Mouse (Mus musculus) forebrain, embryonic 15.5 days (tissue): ENCODE measurements around the gene Tecpr2. TPM values are rescaled to one million over a fixed set of nuclear protein-coding genes. Genes with fewer than 3 reads are reported as not detected.

Source experiments
- ATAC-seq: fragments of 200-750 bp; cut with Nextera tagmentation; replicated peaks from 2 replicates; pipeline ENCODE4 v1.8.0; 2017; ENCODE audit warnings: mild to moderate bottlenecking, moderate TSS enrichment, moderate library complexity
- H3K27ac ChIP-seq: fragments of 300-500 bp; sonication (generic); replicated peaks from 2 replicates; pipeline ENCODE4 v1.5.1; 2015; ENCODE audit warnings: mild to moderate bottlenecking, inconsistent platforms
- H3K27me3 ChIP-seq: fragments of 300-500 bp; sonication (generic); 2 replicates; pipeline ENCODE4 v1.6.1; 2015; ENCODE audit warnings: inconsistent platforms
- H3K36me3 ChIP-seq: fragments of 300-500 bp; sonication (generic); 2 replicates; pipeline ENCODE4 v1.6.1; 2015; ENCODE audit warnings: mild to moderate bottlenecking, inconsistent platforms
- H3K4me1 ChIP-seq: fragments of 300-500 bp; sonication (generic); 2 replicates; pipeline ENCODE4 v1.6.1; 2015; ENCODE audit warnings: inconsistent platforms
- H3K4me2 ChIP-seq: fragments of 300-500 bp; sonication (generic); replicated peaks from 2 replicates; pipeline ENCODE4 v1.6.1; 2015; ENCODE audit warnings: mild to moderate bottlenecking, inconsistent platforms
- H3K4me3 ChIP-seq: fragments of 300-500 bp; sonication (generic); 2 replicates; pipeline ENCODE4 v1.5.1; 2015; ENCODE audit warnings: mild to moderate bottlenecking, inconsistent platforms
- H3K9ac ChIP-seq: fragments of 300-500 bp; sonication (generic); replicated peaks from 2 replicates; pipeline ENCODE4 v1.6.1; 2015; ENCODE audit warnings: mild to moderate bottlenecking, inconsistent platforms
- H3K9me3 ChIP-seq: fragments of 300-500 bp; sonication (generic); 2 replicates; pipeline ENCODE4 v1.6.1; 2016; ENCODE audit warnings: inconsistent platforms
- WGBS: fragments of 180-500 bp; shearing (Covaris S2); methylation state at CpG from one replicate; pipeline ENCODE4 v1.1.7; 2015; ENCODE audit warnings: mixed read lengths; 5-methylcytosine and 5-hydroxymethylcytosine counted together
- polyA plus RNA-seq: library from polyadenylated mRNA; unstranded; fragments of >200 nt; fragmentation: Nextera tagmentation; extraction: Ambion mirVana; gene quantifications from 2 replicates; pipeline ENCODE4 v1.2.1, GENCODE M21; 2015

Gene Tecpr2
- polyA plus RNA-seq, 1 experiment from 2014 or later, result 7.5 TPM

DNA sequence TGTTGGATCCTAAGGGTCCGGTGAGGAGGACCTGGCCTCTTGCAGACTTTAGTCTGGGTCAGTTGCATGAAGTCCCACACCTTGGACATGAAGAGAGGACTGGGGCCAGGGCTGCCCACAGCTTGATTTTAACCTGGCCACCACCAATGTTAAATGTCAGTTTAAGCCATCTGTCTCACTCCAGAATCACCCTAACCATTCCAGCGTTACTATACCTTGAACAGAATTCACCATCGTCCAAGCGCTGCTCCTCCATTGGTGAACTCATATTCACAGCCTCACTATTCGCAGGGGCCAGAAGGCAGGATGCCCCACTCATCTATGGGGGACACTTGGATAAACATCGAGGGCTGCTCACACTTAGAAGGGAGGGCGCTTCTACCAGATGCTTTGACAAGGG is 111.9 kb downstream of the Tecpr2 start:
- Histone ChIP-seq H3K4me2 (no peak overlapping the region), H3K9me3 (no peaks in the 10 kb centered on the region), H3K4me3 (no peak overlapping the region), H3K27ac (no peak overlapping the region), H3K9ac (no peak overlapping the region), H3K4me1 (no peaks in the 10 kb centered on the region), H3K36me3 (no peaks in the 10 kb centered on the region), H3K27me3 (no peaks in the 10 kb centered on the region)
- no peak for ATAC-seq
- WGBS, result 95% methylated on average over 7 of the region's 7 CpGs

DNA sequence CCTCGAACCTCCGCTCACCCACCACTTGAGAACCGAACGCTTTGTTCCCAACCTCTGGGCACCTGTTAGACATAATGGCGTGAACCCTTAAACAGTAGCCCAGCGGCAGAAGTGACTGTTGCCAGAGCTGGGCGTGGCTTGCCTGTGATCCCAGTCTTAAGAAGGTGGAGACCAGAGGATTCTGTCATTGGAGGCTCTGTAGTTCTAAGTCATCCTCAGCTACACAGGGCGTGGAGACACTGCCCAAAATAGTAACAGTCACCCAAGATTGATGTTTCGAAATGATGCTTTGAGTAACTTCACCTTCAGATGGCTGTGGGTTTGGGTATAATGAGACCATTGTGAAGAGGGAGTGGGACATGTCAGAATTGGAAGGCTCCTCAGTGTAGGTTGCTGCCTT is 115.1 kb downstream of the Tecpr2 start:
- Histone ChIP-seq H3K4me2 (no peak overlapping the region), H3K27ac (no peak overlapping the region), H3K4me1 (peaks cover 10% of the 10 kb centered on the region), H3K9me3 (no peaks in the 10 kb centered on the region), H3K27me3 (no peaks in the 10 kb centered on the region), H3K9ac (no peak overlapping the region), H3K4me3 (no peak overlapping the region), H3K36me3 (no peaks in the 10 kb centered on the region)
- WGBS, result 84% methylated on average over 9 of the region's 9 CpGs
- no peak for ATAC-seq

DNA sequence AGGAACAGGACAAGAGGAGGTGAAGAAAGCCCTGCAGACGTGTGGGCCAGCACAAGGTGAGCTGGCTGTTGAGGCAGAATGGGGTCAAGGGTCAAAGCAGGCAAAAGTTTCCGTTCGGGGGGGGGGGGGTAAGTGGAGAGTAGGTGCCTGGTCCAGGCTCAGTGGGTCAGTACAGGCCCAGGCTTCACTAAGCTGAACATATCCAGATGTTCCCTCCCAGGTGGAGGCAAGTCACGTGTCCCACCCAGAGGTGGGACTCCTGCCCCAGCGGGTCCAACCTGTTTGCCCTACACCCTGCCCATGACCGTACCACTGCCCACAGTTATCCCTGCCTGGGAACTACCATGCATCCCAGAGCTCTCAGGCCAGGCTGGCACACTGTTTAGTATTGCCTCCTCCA is 116.7 kb downstream of the Tecpr2 start:
- H3K36me3 ChIP-seq, result no peaks in the 10 kb centered on the region
- no peaks in the 10 kb centered on the region for H3K9me3 ChIP-seq
- no peak overlapping the region for H3K4me2 ChIP-seq
- WGBS, result 75% methylated on average over 6 of the region's 6 CpGs
- H3K27me3 ChIP-seq, result no peaks in the 10 kb centered on the region
- H3K9ac ChIP-seq, result no peak overlapping the region
- no peak for ATAC-seq
- H3K4me3 ChIP-seq, result no peak overlapping the region
- peaks cover 13% of the 10 kb centered on the region for H3K4me1 ChIP-seq
- H3K27ac ChIP-seq, result no peak overlapping the region

DNA sequence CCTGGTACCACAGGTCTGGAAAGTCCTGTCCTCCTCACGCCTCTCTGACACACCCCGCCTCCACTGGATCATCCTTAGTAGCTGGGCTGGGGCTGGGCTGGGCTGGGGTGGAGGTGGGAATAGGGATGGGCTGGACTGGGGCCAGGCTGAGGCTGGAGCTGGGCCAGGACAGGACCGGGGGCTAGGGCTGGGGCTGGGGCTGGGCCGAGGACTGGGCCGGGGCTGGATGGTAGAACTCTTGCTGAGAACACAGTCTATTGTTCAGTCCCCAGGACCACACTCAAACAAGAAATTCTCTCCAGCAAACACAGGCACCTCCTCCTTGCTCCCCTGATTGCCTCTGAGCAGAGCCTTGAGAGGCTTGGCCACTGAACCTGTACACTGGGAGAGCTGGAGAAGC is 117.3 kb downstream of the Tecpr2 start:
- 46% methylated on average over 5 of the region's 5 CpGs for WGBS
- ATAC-seq, result no peak

DNA sequence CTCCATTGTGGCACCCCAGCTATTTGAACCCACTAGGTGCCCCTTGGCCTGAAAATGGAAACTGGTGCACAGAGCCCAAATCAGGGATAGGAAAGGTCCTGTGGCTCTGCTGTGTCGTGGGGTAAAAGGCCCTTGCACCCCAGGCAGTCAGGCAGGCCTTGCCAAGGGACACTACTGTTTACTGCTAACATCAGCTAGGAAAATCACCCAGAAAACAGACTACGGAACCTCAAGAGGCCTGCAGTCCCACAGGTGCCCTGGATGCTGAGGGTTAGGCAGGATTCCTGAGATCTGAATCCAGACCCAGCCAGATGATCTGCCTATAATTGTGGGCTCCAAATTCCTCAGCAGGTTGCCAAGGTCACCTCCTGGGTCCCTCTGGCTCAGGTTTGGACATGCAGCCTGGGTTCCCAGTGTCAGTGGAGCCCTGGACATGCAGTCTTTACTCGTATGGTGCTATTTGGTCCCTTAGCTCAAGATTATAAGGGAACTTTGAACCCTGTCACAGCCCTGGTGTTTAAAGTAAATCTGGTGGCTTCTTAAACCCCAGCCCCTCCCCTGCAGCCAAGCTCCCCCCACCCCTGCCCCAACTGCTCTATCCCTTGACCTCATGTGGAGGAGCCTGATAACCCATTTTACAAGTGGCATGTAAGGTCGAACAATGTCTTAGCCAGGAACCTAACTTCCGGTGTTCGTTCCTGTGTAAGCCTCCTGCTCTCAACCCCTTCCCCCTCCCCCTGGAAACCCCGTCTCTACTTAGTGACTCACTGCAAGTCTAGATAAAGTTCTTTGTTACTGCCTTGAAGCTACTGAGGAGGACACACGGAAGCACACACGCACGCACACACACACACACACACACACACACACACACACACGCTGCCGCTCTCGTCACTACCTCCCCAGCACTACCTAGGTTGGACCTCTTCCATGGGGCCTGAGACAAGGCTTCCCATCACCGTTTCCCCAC is 118.4 kb downstream of the Tecpr2 start:
- Histone ChIP-seq H3K9ac (no peak overlapping the region), H3K4me3 (no peak overlapping the region), H3K4me1 (peaks cover 13% of the 10 kb centered on the region)

More for the DNA sequence above, 117.3 kb downstream of the Tecpr2 start:
- peaks cover 13% of the 10 kb centered on the region for H3K4me1 ChIP-seq
- H3K27me3 ChIP-seq, result no peaks in the 10 kb centered on the region
- no peak overlapping the region for H3K27ac ChIP-seq
- no peaks in the 10 kb centered on the region for H3K36me3 ChIP-seq
- H3K4me3 ChIP-seq, result no peak overlapping the region
- no peak overlapping the region for H3K9ac ChIP-seq
- no peak overlapping the region for H3K4me2 ChIP-seq
- H3K9me3 ChIP-seq, result no peaks in the 10 kb centered on the region

DNA sequence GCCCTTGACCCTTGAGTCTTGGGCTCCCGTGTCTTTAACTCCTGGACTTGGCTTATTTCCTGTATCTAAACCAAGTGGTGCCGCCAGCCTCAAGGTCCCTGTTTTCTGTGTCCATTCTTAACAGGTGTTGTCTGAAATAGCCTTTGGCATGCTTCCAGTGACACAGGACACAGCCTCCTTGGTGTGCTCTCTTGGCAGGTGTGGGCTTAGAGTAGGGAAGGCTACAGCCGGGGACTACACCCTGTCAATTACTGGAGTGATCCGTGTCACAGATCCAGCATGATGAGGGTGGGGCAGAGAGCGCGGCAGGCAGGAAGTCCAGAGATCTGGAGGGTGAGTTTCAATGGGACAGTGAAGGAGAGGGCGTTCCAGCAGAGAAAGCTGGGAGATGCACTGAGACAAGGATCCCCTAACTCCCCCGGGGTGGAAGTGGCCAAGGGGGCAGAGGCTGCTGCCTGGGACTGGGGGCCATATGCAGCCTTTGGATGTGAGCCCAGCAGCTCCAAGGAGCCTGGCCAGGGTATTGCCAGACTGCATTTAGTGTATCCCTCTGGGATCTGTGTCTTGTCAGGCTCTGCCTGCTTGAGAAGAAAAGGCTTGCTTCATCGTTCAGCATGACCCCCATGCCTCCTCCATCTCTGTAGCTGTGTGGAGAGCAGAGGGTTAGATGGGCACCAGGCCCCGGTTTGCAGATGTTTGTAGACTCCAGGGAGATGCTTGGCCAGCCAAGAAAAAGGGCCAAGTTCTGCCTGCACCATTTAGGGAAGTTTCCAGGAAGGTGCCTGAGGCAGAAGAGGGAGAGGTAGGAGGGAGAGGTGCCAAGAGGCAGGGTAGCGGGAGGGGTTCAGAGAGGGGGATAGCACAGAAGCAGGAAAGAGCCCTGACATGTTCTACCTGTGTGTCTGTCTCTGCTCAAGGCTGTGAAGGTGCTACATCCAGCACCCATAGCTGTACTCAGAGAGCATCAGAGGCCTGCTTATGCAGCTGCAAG is 119.7 kb downstream of the Tecpr2 start:
- ATAC-seq, result no peak
- peak overlapping the region; percentile 11; the same call in 1 of the 2 replicates for H3K27ac ChIP-seq
- H3K9me3 ChIP-seq, result no peaks in the 10 kb centered on the region
- peaks cover 13% of the 10 kb centered on the region for H3K4me1 ChIP-seq
- H3K27me3 ChIP-seq, result no peaks in the 10 kb centered on the region
- no peaks in the 10 kb centered on the region for H3K36me3 ChIP-seq
- no peak overlapping the region for H3K4me3 ChIP-seq
- WGBS, result 67% methylated on average over 11 of the region's 11 CpGs
- H3K4me2 ChIP-seq, result no peak overlapping the region
- H3K9ac ChIP-seq, result no peak overlapping the region

More for the DNA sequence above, 118.4 kb downstream of the Tecpr2 start:
- no peak for ATAC-seq
- no peaks in the 10 kb centered on the region for H3K27me3 ChIP-seq
- H3K36me3 ChIP-seq, result no peaks in the 10 kb centered on the region
- no peaks in the 10 kb centered on the region for H3K9me3 ChIP-seq
- no peak overlapping the region for H3K27ac ChIP-seq
- no peak overlapping the region for H3K4me2 ChIP-seq
- WGBS, result 74% methylated on average over 14 of the region's 14 CpGs

DNA sequence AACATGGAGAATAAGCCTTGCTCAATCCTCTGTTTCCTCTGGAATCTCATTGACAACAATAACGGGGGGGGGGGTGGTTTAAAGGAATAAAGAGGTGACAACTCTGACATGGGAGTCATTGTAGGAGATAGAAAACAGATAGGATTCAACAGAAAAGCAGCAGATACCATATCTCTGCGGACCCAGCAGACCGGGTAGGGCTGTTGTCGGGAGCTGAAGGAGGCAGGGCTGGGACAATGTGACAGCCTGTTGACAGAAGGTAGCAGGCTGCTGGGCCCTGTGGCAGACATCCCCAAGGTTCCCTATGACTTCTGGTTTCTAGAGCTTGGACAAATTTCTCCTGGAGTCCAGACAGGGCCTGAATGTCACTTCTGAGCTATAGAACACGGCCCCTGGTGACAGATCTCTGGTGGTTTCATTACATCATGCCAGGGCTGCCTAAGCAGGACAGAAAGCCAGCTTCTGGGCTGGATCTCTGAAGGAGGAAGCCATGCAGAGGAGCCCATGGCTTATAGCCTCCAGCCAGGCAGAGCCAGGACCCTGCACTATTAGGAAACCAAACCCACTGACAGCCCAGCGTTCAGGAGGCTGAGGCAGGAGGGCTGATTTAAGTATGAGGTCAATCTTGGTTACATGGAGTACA is 120.7 kb downstream of the Tecpr2 start:
- Histone ChIP-seq H3K9me3 (no peaks in the 10 kb centered on the region), H3K36me3 (no peaks in the 10 kb centered on the region), H3K4me3 (no peak overlapping the region), H3K4me2 (no peak overlapping the region), H3K27me3 (no peaks in the 10 kb centered on the region), H3K4me1 (peaks cover 13% of the 10 kb centered on the region), H3K9ac (no peak overlapping the region), H3K27ac (no peak overlapping the region)
- ATAC-seq, result no peak
- 77% methylated on average over 6 of the region's 6 CpGs for WGBS

DNA sequence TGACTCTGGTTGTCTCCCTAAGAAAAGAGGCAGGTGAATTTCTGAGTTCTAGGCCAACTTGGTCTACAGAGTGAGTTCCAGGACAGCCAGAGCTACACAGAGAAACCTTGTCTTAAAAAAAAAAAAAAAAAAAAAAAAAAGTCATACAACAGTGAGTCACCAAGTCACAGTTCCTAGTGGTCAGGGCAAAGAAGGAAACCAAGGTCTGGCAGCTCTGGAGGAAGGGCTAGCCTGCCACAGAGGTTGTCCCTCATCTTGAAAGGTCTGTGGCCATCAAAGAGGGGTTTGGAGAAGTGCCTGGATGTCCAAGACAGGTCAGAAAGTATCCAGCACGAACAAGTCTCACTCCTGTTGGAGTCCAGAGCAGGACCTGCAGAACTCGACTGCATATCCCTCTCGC is 127.7 kb downstream of the Tecpr2 start:
- 79% methylated on average over 3 of the region's 3 CpGs for WGBS
- no peaks in the 10 kb centered on the region for H3K9me3 ChIP-seq
- no peak overlapping the region for H3K9ac ChIP-seq

DNA sequence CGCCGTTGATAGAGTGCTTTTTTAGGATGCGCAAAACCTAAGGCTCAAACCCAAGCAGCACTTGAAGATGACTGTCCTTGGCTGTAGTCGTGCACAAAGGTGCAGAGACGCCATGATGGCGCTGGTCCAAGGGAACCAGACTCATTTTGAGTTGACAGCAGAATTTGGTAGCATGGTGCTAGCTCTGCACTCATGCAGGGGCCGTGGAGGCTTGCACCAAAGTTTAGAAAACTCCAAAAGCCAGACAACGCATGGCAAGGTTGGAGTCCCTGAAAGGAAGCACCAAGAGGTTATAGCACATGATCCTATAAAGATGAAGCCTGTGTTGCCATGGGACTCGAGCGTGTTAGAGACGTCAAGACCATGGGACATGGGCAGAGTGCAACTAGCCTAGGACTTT is 129.0 kb downstream of the Tecpr2 start:
- Histone ChIP-seq H3K4me3 (no peak overlapping the region), H3K27ac (no peak overlapping the region), H3K36me3 (no peaks in the 10 kb centered on the region), H3K4me1 (no peaks in the 10 kb centered on the region), H3K9ac (no peak overlapping the region), H3K4me2 (no peak overlapping the region), H3K9me3 (no peaks in the 10 kb centered on the region), H3K27me3 (no peaks in the 10 kb centered on the region)
- WGBS, result 92% methylated on average over 11 of the region's 11 CpGs
- no peak for ATAC-seq

More for the DNA sequence above, 127.7 kb downstream of the Tecpr2 start:
- Histone ChIP-seq H3K4me2 (no peak overlapping the region), H3K4me1 (no peaks in the 10 kb centered on the region), H3K36me3 (no peaks in the 10 kb centered on the region), H3K4me3 (no peak overlapping the region), H3K27ac (no peak overlapping the region), H3K27me3 (no peaks in the 10 kb centered on the region)
- no peak for ATAC-seq

DNA sequence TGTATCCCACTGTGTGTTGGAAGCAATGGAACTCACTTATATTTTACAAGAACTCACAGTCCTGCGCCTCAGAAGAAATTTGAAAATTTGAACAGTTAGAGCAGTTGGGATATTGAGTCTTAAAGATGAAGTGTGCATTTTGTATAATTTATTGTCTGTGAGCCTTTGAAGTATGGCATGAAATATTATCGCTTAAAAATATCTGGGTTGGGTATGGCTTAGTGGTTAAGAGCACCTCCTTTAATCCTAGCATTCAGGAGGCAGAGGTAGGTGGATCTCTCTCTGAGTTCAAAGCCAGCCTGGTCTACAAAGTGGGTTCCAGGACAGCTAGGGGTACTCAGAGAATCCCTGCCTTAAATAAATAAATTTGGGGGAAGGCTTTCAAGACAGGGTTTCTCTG is 130.0 kb downstream of the Tecpr2 start:
- ATAC-seq, result no peak
- Histone ChIP-seq H3K4me1 (no peaks in the 10 kb centered on the region), H3K4me2 (no peak overlapping the region), H3K27ac (no peak overlapping the region), H3K9ac (no peak overlapping the region), H3K36me3 (no peaks in the 10 kb centered on the region), H3K4me3 (no peak overlapping the region), H3K27me3 (no peaks in the 10 kb centered on the region), H3K9me3 (no peaks in the 10 kb centered on the region)
- 93% methylated on average over 2 of the region's 2 CpGs for WGBS

DNA sequence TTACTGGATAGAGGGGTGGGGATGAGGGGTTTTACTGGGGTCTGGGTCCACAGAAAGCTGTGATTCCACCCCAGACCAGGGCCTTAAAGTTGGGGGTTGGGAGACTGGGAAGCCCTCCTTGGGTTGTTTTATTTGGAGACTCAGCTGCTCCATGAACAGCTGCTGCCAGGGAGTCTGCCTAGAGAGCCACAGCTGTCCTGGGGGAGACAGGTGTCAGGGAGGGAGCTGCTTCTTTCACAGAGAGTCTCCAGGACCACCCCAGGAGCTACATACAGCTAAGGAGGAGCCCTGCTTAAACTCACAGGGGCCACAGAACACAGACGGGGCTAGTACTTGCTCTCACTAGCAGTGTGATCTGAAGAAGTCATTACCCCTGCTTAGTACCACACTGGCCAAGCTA is 132.1 kb downstream of the Tecpr2 start:
- no peak overlapping the region for H3K4me2 ChIP-seq
- H3K4me3 ChIP-seq, result no peak overlapping the region
- ATAC-seq, result no peak
- H3K27ac ChIP-seq, result no peak overlapping the region
- H3K27me3 ChIP-seq, result no peaks in the 10 kb centered on the region
- H3K36me3 ChIP-seq, result no peaks in the 10 kb centered on the region
- H3K9me3 ChIP-seq, result no peaks in the 10 kb centered on the region
- H3K4me1 ChIP-seq, result no peaks in the 10 kb centered on the region
- H3K9ac ChIP-seq, result no peak overlapping the region
- 35% methylated on average over 1 of the region's 1 CpGs for WGBS
